Mouse (Mus musculus) hindbrain, postnatal 0 days (tissue): ENCODE results near the gene Tcf3. TPM values are rescaled to one million over a fixed set of nuclear protein-coding genes. Genes with fewer than 3 reads are reported as not detected.

Experiments used
- ATAC-seq: fragments of 200-750 bp; cut with Nextera tagmentation; 2 replicates; pipeline ENCODE4 v1.8.0; 2017; ENCODE audit warnings: mild to moderate bottlenecking, moderate TSS enrichment, moderate library complexity
- DNase-seq: peaks from one replicate; pipeline ENCODE4 v3.0.0-alpha.2; 2015; ENCODE audit warnings: low spot score
- H3K27ac ChIP-seq: fragments of 300-500 bp; sonication (generic); 2 replicates; pipeline ENCODE4 v1.5.1; 2014; ENCODE audit warnings: mild to moderate bottlenecking
- H3K27me3 ChIP-seq: fragments of 300-500 bp; sonication (generic); 2 replicates; pipeline ENCODE4 v1.6.1; 2014; ENCODE audit warnings: low read length, mixed read lengths; ENCODE audit not compliant: insufficient read depth
- H3K36me3 ChIP-seq: fragments of 300-500 bp; sonication (generic); 2 replicates; pipeline ENCODE4 v1.6.1; 2014; ENCODE audit warnings: low read length, mixed read lengths; ENCODE audit not compliant: insufficient read depth
- H3K4me1 ChIP-seq: fragments of 300-500 bp; sonication (generic); 2 replicates; pipeline ENCODE4 v1.6.1; 2014; ENCODE audit warnings: antibody characterized with exemption, low read length, mixed read lengths; ENCODE audit not compliant: insufficient read depth
- H3K4me2 ChIP-seq: fragments of 300-500 bp; sonication (generic); 2 replicates; pipeline ENCODE4 v1.6.1; 2014; ENCODE audit warnings: low read depth, mild to moderate bottlenecking, low read length, moderate library complexity, mixed read lengths
- H3K4me3 ChIP-seq: fragments of 300-500 bp; sonication (generic); 2 replicates; pipeline ENCODE4 v1.5.1; 2014; ENCODE audit warnings: low read length
- H3K9ac ChIP-seq: fragments of 300-500 bp; sonication (generic); replicated peaks from 2 replicates; pipeline ENCODE4 v1.6.1; 2014; ENCODE audit warnings: mild to moderate bottlenecking, low read length, moderate library complexity, mixed read lengths
- H3K9me3 ChIP-seq: fragments of 300-500 bp; sonication (generic); 2 replicates; pipeline ENCODE4 v1.6.1; 2016; ENCODE audit warnings: low read length, mixed read lengths
- CTCF ChIP-seq: IDR thresholded peaks from 2 replicates; pipeline ENCODE4 v1.5.1; 2016; ENCODE audit warnings: antibody characterized with exemption, control low read depth, low read depth
- WGBS: fragments of 180-500 bp; shearing (Covaris S2); extraction: QIAGEN DNeasy Blood & Tissue Kit; methylation state at CpG from one replicate; pipeline ENCODE4 v1.1.7; 2014; 5-methylcytosine and 5-hydroxymethylcytosine counted together
- polyA plus RNA-seq: library from polyadenylated mRNA; unstranded; fragments of >200 nt; fragmentation: Nextera tagmentation; extraction: Ambion mirVana; gene quantifications from 2 replicates; pipeline ENCODE4 v1.2.1, GENCODE M21; 2015
- total RNA-seq: library from RNA; depleted of rRNA; stranded (reverse); fragments of >200 nt; gene quantifications from 2 replicates; pipeline ENCODE4 v1.2.3, GENCODE M21; 2014

Gene Tcf3
- total and polyA plus RNA-seq, 2 experiments from 2014 or later: 36.2 to 132 TPM

DNA sequence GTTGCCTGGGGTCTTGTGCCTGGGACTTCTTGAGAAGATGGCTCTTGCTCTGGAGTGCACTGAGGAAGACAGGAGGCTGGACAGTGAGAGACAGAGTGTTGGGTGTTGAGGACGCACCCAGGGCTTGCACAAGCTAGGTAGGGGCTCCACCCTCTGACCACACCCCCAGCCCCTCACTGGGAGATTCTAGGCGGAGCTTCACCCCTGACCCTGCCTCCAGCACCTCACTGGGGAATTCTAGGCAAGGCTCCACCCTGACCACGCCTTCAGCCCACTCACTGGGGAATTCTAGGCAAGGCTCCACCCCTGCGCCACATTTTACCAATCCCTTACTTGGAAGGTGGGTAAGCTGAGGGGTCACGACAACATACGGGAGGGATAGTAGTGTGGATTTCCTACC lies 17.2 kb upstream of the Tcf3 start:
- 5% methylated on average over 6 of the region's 6 CpGs for whole genome bisulfite sequencing
- DNase-seq (no peak), ATAC-seq (no peak)
- no peak overlapping the region for H3K4me3 ChIP-seq
- H3K36me3 ChIP-seq: no peaks in the 10 kb centered on the region
- no peaks in the 10 kb centered on the region for H3K4me1 ChIP-seq
- no peak overlapping the region for H3K4me2 ChIP-seq
- no peaks in the 10 kb centered on the region for H3K9me3 ChIP-seq
- H3K9ac ChIP-seq: no peak overlapping the region
- H3K27ac ChIP-seq: no peak overlapping the region
- peaks cover 7% of the 10 kb centered on the region; the same call in 1 of the 2 replicates for H3K27me3 ChIP-seq
- TF ChIP-seq CTCF: no peak

DNA sequence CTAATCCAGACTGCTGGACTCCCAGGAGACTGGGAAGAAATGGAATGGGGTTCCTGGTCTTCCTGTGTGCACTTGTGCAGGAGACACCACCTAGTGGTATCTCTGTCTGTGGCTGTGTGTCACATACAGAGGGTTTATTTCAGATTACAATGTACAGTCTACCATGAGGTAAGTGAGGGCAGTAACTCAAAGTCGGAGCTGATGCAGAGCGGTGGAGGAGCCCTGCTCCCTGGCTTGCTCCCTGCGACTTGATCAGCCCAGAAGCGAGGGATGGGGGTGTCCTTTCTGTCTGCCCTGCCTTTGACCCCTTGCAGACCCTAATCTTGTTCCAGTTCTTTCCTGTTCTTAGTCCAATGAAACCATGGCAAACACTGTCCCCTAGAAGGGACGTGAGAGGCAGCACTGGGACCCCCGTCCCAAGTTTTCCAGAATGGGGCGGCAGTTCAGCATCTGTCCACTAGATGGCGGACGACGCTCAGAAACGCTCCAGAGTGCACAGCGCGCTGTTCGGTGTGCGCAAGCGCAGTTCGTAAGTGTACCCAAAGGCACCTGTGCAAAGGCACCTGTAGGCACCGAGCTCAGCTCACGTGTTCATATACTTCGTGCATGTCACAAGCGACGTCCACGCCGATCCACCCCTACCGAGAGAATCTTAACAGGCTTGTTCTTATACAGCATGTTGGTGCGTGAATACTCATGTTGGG lies 12.6 kb upstream of the Tcf3 start:
- H3K9ac ChIP-seq: no peak overlapping the region
- ATAC-seq (peak; percentile 89), DNase-seq (peak; percentile 92)
- TF ChIP-seq CTCF: peak; percentile 99
- H3K4me1 ChIP-seq: no peaks in the 10 kb centered on the region
- peak overlapping the region; percentile 25; the same call in 1 of the 2 replicates for H3K4me2 ChIP-seq
- no peaks in the 10 kb centered on the region for H3K9me3 ChIP-seq
- H3K36me3 ChIP-seq: no peaks in the 10 kb centered on the region
- H3K27ac ChIP-seq: no peak overlapping the region
- H3K27me3 ChIP-seq: peaks cover 7% of the 10 kb centered on the region; the same call in 1 of the 2 replicates
- no peak overlapping the region for H3K4me3 ChIP-seq
- WGBS: 7% methylated on average over 26 of the region's 26 CpGs

DNA sequence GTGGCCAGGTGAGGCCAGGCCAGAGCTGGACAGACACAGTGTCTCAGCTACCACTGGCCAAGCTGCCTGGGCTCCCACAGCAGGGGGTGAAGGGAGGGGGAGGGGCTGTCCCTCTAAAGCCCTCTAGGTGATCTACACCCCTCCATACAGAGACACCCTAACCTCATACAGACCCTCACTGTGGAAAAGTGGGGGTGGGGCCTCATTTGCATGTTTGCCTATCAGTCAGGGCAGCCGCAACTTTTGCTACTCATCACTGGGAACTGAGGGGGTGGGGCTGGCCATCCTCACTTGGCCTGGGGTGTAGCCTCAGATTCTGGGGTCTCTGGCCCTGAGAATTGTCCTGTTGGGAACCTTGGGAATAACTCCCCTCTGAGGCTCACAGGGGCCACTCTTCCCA lies 11.6 kb upstream of the Tcf3 start:
- Histone ChIP-seq H3K4me3 (no peak overlapping the region), H3K4me1 (no peaks in the 10 kb centered on the region), H3K36me3 (no peaks in the 10 kb centered on the region), H3K27me3 (peaks cover 7% of the 10 kb centered on the region; the same call in 1 of the 2 replicates), H3K9me3 (no peaks in the 10 kb centered on the region), H3K27ac (no peak overlapping the region), H3K4me2 (no peak overlapping the region), H3K9ac (no peak overlapping the region)
- no peak for ATAC-seq
- 24% methylated on average over 1 of the region's 1 CpGs for WGBS
- TF ChIP-seq CTCF: no peak
- no peak for DNase-seq

DNA sequence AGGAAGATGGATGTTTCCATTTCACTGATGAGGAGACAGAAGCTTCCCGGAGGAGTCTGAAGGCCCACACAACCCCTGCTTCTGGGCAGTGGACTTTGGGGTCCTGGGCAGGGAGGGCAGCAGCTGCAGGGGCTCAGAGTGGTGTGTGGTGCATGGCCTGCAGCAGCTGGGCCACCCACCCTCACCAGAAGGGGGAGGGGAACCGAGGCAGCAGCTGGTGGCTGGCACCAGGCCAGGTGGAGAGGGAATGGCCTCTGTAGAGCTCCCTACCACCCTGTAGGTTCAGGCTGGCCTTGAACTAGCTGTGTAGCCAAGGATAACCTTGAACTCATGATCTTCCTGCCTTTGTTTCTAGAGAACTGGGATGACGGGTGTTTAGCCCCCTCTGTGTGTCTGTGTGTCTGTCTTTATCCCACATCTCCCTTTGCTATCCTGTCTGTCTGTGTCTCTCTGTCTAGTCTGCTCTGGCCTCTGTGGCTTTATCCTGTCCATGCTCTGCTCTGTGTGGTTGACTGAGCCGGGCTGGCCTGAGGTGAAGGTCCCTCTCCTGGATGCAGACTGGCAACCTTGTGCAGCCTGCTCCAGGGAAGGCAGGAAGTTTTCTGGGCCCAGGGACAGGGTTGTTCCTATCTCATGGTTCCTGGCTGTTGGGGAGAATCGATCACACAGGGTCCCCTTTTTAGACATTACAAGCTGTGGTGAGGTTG lies 11.0 kb upstream of the Tcf3 start:
- Histone ChIP-seq H3K4me3 (no peak overlapping the region), H3K27ac (no peak overlapping the region), H3K27me3 (peaks cover 7% of the 10 kb centered on the region; the same call in 1 of the 2 replicates), H3K36me3 (no peaks in the 10 kb centered on the region), H3K9ac (no peak overlapping the region), H3K4me2 (no peak overlapping the region), H3K4me1 (no peaks in the 10 kb centered on the region), H3K9me3 (no peaks in the 10 kb centered on the region)
- DNase-seq (peak; percentile 39), ATAC-seq (0 out of 2 replicates have a peak, but pooled peaks have one; percentile 8)
- TF ChIP-seq CTCF: no peak; the same call in 1 of the 2 replicates
- WGBS: 37% methylated on average over 5 of the region's 5 CpGs

DNA sequence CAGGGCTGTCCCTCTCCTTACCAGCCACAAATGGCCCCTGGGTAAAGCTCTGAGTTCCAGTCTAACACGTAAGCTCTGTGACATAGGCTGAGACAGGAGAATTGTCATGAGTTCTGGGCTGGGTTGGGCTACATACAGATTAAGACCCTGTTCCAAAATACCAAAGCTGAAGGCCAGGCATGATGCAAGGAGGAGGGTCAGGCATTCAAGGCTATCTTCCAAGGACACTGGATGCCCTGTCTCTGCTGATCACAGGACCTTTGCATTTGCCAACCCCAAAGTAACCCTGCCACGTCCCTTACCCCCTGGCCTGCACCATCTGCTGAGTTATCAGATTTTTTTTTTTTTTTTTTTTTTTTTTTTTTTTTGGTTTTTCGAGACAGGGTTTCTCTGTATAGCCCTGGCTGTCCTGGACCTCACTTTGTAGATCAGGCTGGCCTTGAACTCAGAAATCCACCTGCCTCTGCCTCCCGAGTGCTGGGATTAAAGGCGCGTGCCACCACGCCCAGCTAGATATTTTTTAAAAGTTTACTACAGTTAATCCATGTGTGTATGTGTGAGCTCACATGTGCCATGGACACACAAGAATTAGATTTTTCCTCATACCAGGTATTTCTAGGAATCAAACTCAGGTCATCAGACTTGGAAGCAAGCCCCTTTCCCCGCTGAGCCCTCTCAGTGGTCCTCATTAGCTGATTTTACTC lies 10.3 kb upstream of the Tcf3 start:
- H3K4me2 ChIP-seq: no peak overlapping the region
- 73% methylated on average over 8 of the region's 8 CpGs for WGBS
- H3K27me3 ChIP-seq: peaks cover 7% of the 10 kb centered on the region; the same call in 1 of the 2 replicates
- DNase-seq (no peak), ATAC-seq (no peak)
- no peak overlapping the region for H3K27ac ChIP-seq
- H3K4me1 ChIP-seq: no peaks in the 10 kb centered on the region
- H3K4me3 ChIP-seq: no peak overlapping the region
- no peaks in the 10 kb centered on the region for H3K9me3 ChIP-seq
- no peak overlapping the region for H3K9ac ChIP-seq
- H3K36me3 ChIP-seq: no peaks in the 10 kb centered on the region
- no peak for TF ChIP-seq CTCF

DNA sequence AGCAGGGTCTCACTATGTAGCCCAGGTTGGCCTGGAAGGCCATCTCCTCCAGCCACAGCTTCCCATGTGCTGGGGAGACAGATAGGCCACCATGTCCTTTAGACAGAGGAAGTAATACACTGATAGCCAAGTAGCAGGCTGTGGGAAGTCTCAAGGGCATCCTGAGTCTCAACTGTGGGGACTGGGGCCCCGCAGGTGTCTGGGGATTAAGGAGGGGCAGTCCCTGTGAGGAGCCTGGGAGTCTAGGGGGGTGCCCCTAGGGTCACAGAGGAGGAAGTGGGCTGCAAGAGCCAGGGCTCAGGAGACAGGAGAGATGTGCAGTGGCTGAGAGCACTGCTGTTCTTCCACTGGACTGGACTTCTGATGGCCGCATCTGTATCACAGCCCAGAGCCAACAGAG lies 9.5 kb upstream of the Tcf3 start:
- no peak overlapping the region for H3K27ac ChIP-seq
- no peaks in the 10 kb centered on the region for H3K9me3 ChIP-seq
- H3K4me3 ChIP-seq: no peak overlapping the region
- H3K4me2 ChIP-seq: no peak overlapping the region
- H3K9ac ChIP-seq: no peak overlapping the region
- WGBS: 53% methylated on average over 2 of the region's 2 CpGs
- no peaks in the 10 kb centered on the region for H3K36me3 ChIP-seq
- peaks cover under 1% of the 10 kb centered on the region; the same call in 1 of the 2 replicates for H3K27me3 ChIP-seq
- DNase-seq (no peak), ATAC-seq (no peak)
- no peak for TF ChIP-seq CTCF
- no peaks in the 10 kb centered on the region for H3K4me1 ChIP-seq
